Mouse (Mus musculus): ENCODE data around the gene A630001G21Rik. TPM values are rescaled to one million over a fixed set of nuclear protein-coding genes. Genes with fewer than 3 reads are reported as not detected.
A peak's percentile ranks its signal among the peaks of the same experiment; 100 is the strongest.

A630001G21Rik gene
- polyA plus RNA-seq, 1 experiment from 2014 or later = 0.90 TPM

GRCm38 (mm10) chr1:85766120-85766519 is 12.3 kb downstream of the A630001G21Rik start:
- 94% methylated on average over 3 of the region's 3 CpGs for WGBS
- Histone ChIP-seq H3K4me1 (replicated peaks) (no peaks in the 10 kb centered on the region), H3K4me2 (replicated peaks) (no peak overlapping the region), H3K9ac (replicated peaks) (no peak overlapping the region), H3K27ac (no peak overlapping the region), H3K27me3 (no peaks in the 10 kb centered on the region), H3K4me3 (replicated peaks) (no peak overlapping the region), H3K36me3 (no peaks in the 10 kb centered on the region), H3K9me3 (no peaks in the 10 kb centered on the region)
- ATAC-seq = no peak

- Histone ChIP-seq H3K36me3 (no peaks in the 10 kb centered on the region), H3K4me1 (replicated peaks) (no peaks in the 10 kb centered on the region), H3K4me2 (replicated peaks) (no peak overlapping the region), H3K9ac (replicated peaks) (no peak overlapping the region), H3K9me3 (no peaks in the 10 kb centered on the region), H3K27me3 (no peaks in the 10 kb centered on the region), H3K27ac (no peak overlapping the region), H3K4me3 (replicated peaks) (no peak overlapping the region)
- ATAC-seq = no peak
- WGBS = 83% methylated on average over 4 of the region's 4 CpGs
Observed at GRCm38 (mm10) chr1:85764291-85764690, 14.2 kb downstream of the A630001G21Rik start.

- H3K4me2 ChIP-seq (replicated peaks) = no peak overlapping the region
- no peak overlapping the region for H3K9ac ChIP-seq (replicated peaks)
- H3K27ac ChIP-seq = no peak overlapping the region
- peaks cover 5% of the 10 kb centered on the region for H3K4me1 ChIP-seq (replicated peaks)
- H3K4me3 ChIP-seq (replicated peaks) = no peak overlapping the region
- WGBS = 90% methylated on average over 6 of the region's 6 CpGs
- no peaks in the 10 kb centered on the region for H3K27me3 ChIP-seq
- no peak for ATAC-seq
- H3K9me3 ChIP-seq = no peaks in the 10 kb centered on the region
- H3K36me3 ChIP-seq = no peaks in the 10 kb centered on the region
Observed at GRCm38 (mm10) chr1:85763386-85763785, 15.1 kb downstream of the A630001G21Rik start.

GRCm38 (mm10) chr1:85761665-85762064 is 16.8 kb downstream of the A630001G21Rik start:
- no peak overlapping the region for H3K4me3 ChIP-seq (replicated peaks)
- H3K27me3 ChIP-seq = no peaks in the 10 kb centered on the region
- H3K9ac ChIP-seq (replicated peaks) = no peak overlapping the region
- no peak overlapping the region for H3K27ac ChIP-seq
- H3K4me1 ChIP-seq (replicated peaks) = peaks cover 9% of the 10 kb centered on the region
- no peak for ATAC-seq
- H3K4me2 ChIP-seq (replicated peaks) = no peak overlapping the region
- WGBS = 88% methylated on average over 4 of the region's 4 CpGs
- H3K9me3 ChIP-seq = no peaks in the 10 kb centered on the region
- H3K36me3 ChIP-seq = no peaks in the 10 kb centered on the region

GRCm38 (mm10) chr1:85758969-85759293 is 19.5 kb downstream of the A630001G21Rik start:
- no peak for ATAC-seq
- Histone ChIP-seq H3K4me1 (replicated peaks) (peaks cover 9% of the 10 kb centered on the region), H3K4me3 (replicated peaks) (no peak overlapping the region), H3K4me2 (replicated peaks) (no peak overlapping the region), H3K9me3 (no peaks in the 10 kb centered on the region), H3K9ac (replicated peaks) (no peak overlapping the region), H3K36me3 (no peaks in the 10 kb centered on the region), H3K27ac (no peak overlapping the region), H3K27me3 (no peaks in the 10 kb centered on the region)
- 0% methylated on average over 1 of the region's 1 CpGs for WGBS

GRCm38 (mm10) chr1:85758231-85758968 is 20.0 kb downstream of the A630001G21Rik start:
- 0 out of 2 replicates have a peak, but pooled peaks have one; percentile 27 for ATAC-seq
- peak overlapping the region; percentile 7; the same call in 1 of the 2 replicates for H3K4me2 ChIP-seq (replicated peaks)
- 30% methylated on average over 14 of the region's 14 CpGs for WGBS
- no peak overlapping the region for H3K9ac ChIP-seq (replicated peaks)
- no peaks in the 10 kb centered on the region for H3K27me3 ChIP-seq
- H3K27ac ChIP-seq = no peak overlapping the region
- peaks cover 9% of the 10 kb centered on the region for H3K4me1 ChIP-seq (replicated peaks)
- H3K36me3 ChIP-seq = no peaks in the 10 kb centered on the region
- no peak overlapping the region for H3K4me3 ChIP-seq (replicated peaks)
- H3K9me3 ChIP-seq = no peaks in the 10 kb centered on the region

- Histone ChIP-seq H3K27me3 (no peaks in the 10 kb centered on the region), H3K4me2 (replicated peaks) (no peak overlapping the region; the same call in 1 of the 2 replicates), H3K27ac (no peak overlapping the region), H3K36me3 (no peaks in the 10 kb centered on the region), H3K9me3 (no peaks in the 10 kb centered on the region), H3K4me3 (replicated peaks) (no peak overlapping the region), H3K9ac (replicated peaks) (no peak overlapping the region), H3K4me1 (replicated peaks) (peaks cover 9% of the 10 kb centered on the region)
- ATAC-seq = no peak
- WGBS = 90% methylated on average over 6 of the region's 6 CpGs
Observed at GRCm38 (mm10) chr1:85757531-85758230, 20.8 kb downstream of the A630001G21Rik start.

- no peak overlapping the region for H3K4me2 ChIP-seq (replicated peaks)
- 0 out of 2 replicates have a peak, but pooled peaks have one; percentile 5 for ATAC-seq
- H3K9ac ChIP-seq (replicated peaks) = no peak overlapping the region
- H3K36me3 ChIP-seq = no peaks in the 10 kb centered on the region
- WGBS = 84% methylated on average over 11 of the region's 11 CpGs
- no peak overlapping the region for H3K4me3 ChIP-seq (replicated peaks)
- no peaks in the 10 kb centered on the region for H3K27me3 ChIP-seq
- H3K4me1 ChIP-seq (replicated peaks) = peaks cover 13% of the 10 kb centered on the region
- no peak overlapping the region for H3K27ac ChIP-seq
- no peaks in the 10 kb centered on the region for H3K9me3 ChIP-seq
Observed at GRCm38 (mm10) chr1:85751932-85752680, 26.3 kb downstream of the A630001G21Rik start.

- 49% methylated on average over 6 of the region's 6 CpGs for WGBS
- ATAC-seq = peak; percentile 71
- H3K4me3 ChIP-seq (replicated peaks) = no peak overlapping the region
- H3K36me3 ChIP-seq = no peaks in the 10 kb centered on the region
- H3K27me3 ChIP-seq = no peaks in the 10 kb centered on the region
- H3K27ac ChIP-seq = no peak overlapping the region
- no peak overlapping the region for H3K9ac ChIP-seq (replicated peaks)
- H3K9me3 ChIP-seq = no peaks in the 10 kb centered on the region
- H3K4me2 ChIP-seq (replicated peaks) = no peak overlapping the region
- peaks cover 13% of the 10 kb centered on the region for H3K4me1 ChIP-seq (replicated peaks)
Observed at GRCm38 (mm10) chr1:85751494-85751893, 26.9 kb downstream of the A630001G21Rik start.

- 94% methylated on average over 4 of the region's 4 CpGs for WGBS
- no peak for ATAC-seq
- H3K9ac ChIP-seq (replicated peaks) = no peak overlapping the region
- H3K36me3 ChIP-seq = no peaks in the 10 kb centered on the region
- H3K27me3 ChIP-seq = no peaks in the 10 kb centered on the region
- no peak overlapping the region for H3K27ac ChIP-seq
- H3K9me3 ChIP-seq = no peaks in the 10 kb centered on the region
- H3K4me3 ChIP-seq (replicated peaks) = no peak overlapping the region
- peaks cover 13% of the 10 kb centered on the region for H3K4me1 ChIP-seq (replicated peaks)
- H3K4me2 ChIP-seq (replicated peaks) = no peak overlapping the region
Observed at GRCm38 (mm10) chr1:85750650-85751049, 27.8 kb downstream of the A630001G21Rik start.

- Histone ChIP-seq H3K27me3 (no peaks in the 10 kb centered on the region), H3K36me3 (no peaks in the 10 kb centered on the region), H3K27ac (no peak overlapping the region), H3K9me3 (no peaks in the 10 kb centered on the region), H3K4me2 (replicated peaks) (no peak overlapping the region), H3K9ac (replicated peaks) (no peak overlapping the region), H3K4me1 (replicated peaks) (peaks cover 13% of the 10 kb centered on the region), H3K4me3 (replicated peaks) (no peak overlapping the region)
- ATAC-seq = no peak
- 68% methylated on average over 2 of the region's 2 CpGs for WGBS
Observed at GRCm38 (mm10) chr1:85749829-85750228, 28.6 kb downstream of the A630001G21Rik start.

GRCm38 (mm10) chr1:85746511-85746910 is 31.9 kb downstream of the A630001G21Rik start:
- WGBS = 90% methylated on average over 5 of the region's 5 CpGs
- no peak overlapping the region for H3K4me3 ChIP-seq (replicated peaks)
- no peak overlapping the region for H3K4me2 ChIP-seq (replicated peaks)
- peaks cover 24% of the 10 kb centered on the region for H3K4me1 ChIP-seq (replicated peaks)
- no peak for ATAC-seq
- H3K36me3 ChIP-seq = no peaks in the 10 kb centered on the region
- no peaks in the 10 kb centered on the region for H3K9me3 ChIP-seq
- no peaks in the 10 kb centered on the region for H3K27me3 ChIP-seq
- no peak overlapping the region for H3K9ac ChIP-seq (replicated peaks)
- H3K27ac ChIP-seq = no peak overlapping the region

All from midbrain, embryonic 13.5 days (tissue).